Mouse (Mus musculus) liver, embryonic 15.5 days (tissue): ENCODE measurements around the gene Samd4. TPM values are rescaled to one million over a fixed set of nuclear protein-coding genes. Genes with fewer than 3 reads are reported as not detected.

ENCODE experiments used
- ATAC-seq: fragments of 200-750 bp; cut with Nextera tagmentation; 2 replicates; pipeline ENCODE4 v1.8.0; 2017; ENCODE audit warnings: moderate number of reproducible peaks, mild to moderate bottlenecking, moderate library complexity; ENCODE audit not compliant: insufficient read depth
- H3K27ac ChIP-seq: fragments of 300-500 bp; sonication (generic); replicated peaks from 2 replicates; pipeline ENCODE4 v1.5.1; 2015; ENCODE audit warnings: mild to moderate bottlenecking, inconsistent platforms
- H3K27me3 ChIP-seq: fragments of 300-500 bp; sonication (generic); 2 replicates; pipeline ENCODE4 v1.6.1; 2015; ENCODE audit warnings: mild to moderate bottlenecking, inconsistent platforms
- H3K36me3 ChIP-seq: fragments of 300-500 bp; sonication (generic); replicated peaks from 2 replicates; pipeline ENCODE4 v1.6.1; 2015; ENCODE audit warnings: moderate library complexity, mild to moderate bottlenecking, inconsistent platforms
- H3K4me1 ChIP-seq: fragments of 300-500 bp; sonication (generic); replicated peaks from 2 replicates; pipeline ENCODE4 v1.6.1; 2015; ENCODE audit warnings: inconsistent platforms
- H3K4me2 ChIP-seq: fragments of 300-500 bp; sonication (generic); 2 replicates; pipeline ENCODE4 v1.6.1; 2015; ENCODE audit warnings: moderate library complexity, mild to moderate bottlenecking, inconsistent platforms
- H3K4me3 ChIP-seq: fragments of 300-500 bp; sonication (generic); replicated peaks from 2 replicates; pipeline ENCODE4 v1.5.1; 2015; ENCODE audit warnings: mild to moderate bottlenecking, inconsistent platforms
- H3K9ac ChIP-seq: fragments of 300-500 bp; sonication (generic); 2 replicates; pipeline ENCODE4 v1.6.1; 2015; ENCODE audit warnings: moderate library complexity, mild to moderate bottlenecking, inconsistent platforms
- H3K9me3 ChIP-seq: fragments of 300-500 bp; sonication (generic); replicated peaks from 2 replicates; pipeline ENCODE4 v1.6.1; 2016; ENCODE audit warnings: inconsistent platforms
- WGBS: fragments of 180-500 bp; shearing (Covaris S2); methylation state at CpG from one replicate; pipeline ENCODE4 v1.1.7; 2015; ENCODE audit warnings: mixed read lengths; ENCODE audit not compliant: insufficient replicate concordance; 5-methylcytosine and 5-hydroxymethylcytosine counted together
- polyA plus RNA-seq: library from polyadenylated mRNA; unstranded; fragments of >200 nt; fragmentation: Nextera tagmentation; extraction: Ambion mirVana; gene quantifications from 2 replicates; pipeline ENCODE4 v1.2.1, GENCODE M21; 2015

Gene Samd4
- polyA plus RNA-seq, 1 experiment from 2014 or later: 0.59 TPM

DNA sequence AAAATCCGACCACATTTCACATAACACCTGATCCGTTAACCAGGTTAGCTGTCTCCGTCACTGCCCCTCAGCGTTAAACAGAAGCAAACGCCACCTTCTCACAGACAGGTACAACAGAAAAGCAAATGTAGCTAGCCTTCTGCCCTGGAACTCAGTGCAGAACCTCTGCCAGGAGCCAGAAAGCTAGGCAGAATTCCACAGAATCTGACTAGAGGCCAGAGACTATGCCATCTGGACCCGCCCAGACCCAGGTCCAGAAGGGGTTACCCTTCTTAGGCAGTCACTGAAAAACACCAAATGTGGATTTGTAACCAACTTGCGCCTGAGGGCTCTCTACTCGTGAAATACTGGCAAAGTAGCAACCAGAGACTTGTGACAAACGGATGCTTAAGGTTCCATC lies 228.7 kb downstream of the Samd4 start:
- H3K27me3 ChIP-seq: no peaks in the 10 kb centered on the region; the same call in 1 of the 2 replicates
- H3K4me1 ChIP-seq: peaks cover 4% of the 10 kb centered on the region
- H3K27ac ChIP-seq: no peak overlapping the region
- no peak overlapping the region for H3K4me2 ChIP-seq
- no peak overlapping the region for H3K4me3 ChIP-seq
- H3K9me3 ChIP-seq: no peaks in the 10 kb centered on the region
- no peak overlapping the region for H3K9ac ChIP-seq
- WGBS: 36% methylated on average over 9 of the region's 9 CpGs
- no peaks in the 10 kb centered on the region for H3K36me3 ChIP-seq
- ATAC-seq: no peak

DNA sequence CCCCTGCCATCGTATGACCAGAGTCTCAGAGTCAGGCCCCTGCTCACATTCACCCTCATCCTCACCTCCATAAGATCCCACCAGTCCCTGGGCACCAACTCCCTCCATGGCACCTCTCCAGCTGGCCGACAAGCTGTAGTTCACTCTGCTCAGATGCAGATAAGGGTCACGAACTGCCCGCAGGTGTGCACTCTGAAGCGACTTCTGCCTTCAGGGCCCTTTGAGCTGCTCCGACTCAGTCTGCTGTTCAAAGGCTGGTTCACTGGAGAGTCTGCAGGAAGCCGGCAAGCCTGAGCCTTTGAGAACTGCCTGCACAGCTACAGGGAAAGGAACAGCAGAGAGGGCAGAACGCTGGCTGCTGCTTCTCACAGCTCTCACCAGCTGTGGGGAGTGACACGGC lies 232.5 kb downstream of the Samd4 start:
- Histone ChIP-seq H3K4me3 (no peak overlapping the region), H3K27me3 (no peaks in the 10 kb centered on the region; the same call in 1 of the 2 replicates), H3K36me3 (no peaks in the 10 kb centered on the region), H3K27ac (no peak overlapping the region), H3K4me2 (no peak overlapping the region), H3K4me1 (peaks cover 8% of the 10 kb centered on the region), H3K9me3 (no peaks in the 10 kb centered on the region), H3K9ac (no peak overlapping the region)
- 59% methylated on average over 9 of the region's 9 CpGs for WGBS
- no peak for ATAC-seq

DNA sequence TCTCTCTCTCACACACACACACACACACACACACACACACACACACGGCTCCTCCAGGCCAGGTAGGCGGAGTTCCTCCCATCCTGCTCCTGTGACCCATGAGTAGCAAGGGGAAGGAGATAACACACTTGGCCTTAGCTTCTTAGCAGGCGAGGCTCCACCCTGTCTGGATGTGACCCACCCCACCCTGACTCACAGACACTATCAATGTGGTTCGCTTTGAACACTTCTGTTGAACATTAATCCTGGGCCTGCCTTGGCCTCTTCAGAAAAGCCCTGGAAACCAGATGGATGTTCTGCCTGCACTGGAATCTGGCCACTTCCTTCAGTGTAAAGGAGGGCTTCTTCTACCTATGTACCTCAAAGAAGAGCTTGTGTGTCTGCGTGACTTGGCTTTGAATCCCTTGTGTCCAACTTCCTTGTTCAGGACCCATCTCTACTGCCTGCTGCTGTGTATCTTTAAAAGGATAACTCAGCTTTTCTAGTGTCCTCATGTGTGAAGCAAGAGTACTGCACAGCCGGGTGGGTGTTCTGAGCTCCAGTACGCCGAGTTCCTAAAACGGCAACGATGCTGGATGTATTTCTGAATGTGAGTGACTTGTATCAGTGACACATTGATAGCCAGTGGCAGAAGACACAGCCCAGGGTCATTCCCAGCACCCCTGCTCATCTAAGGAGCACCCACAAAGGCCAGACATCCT lies 233.6 kb downstream of the Samd4 start:
- Histone ChIP-seq H3K9ac (no peak overlapping the region), H3K9me3 (no peaks in the 10 kb centered on the region), H3K4me2 (no peak overlapping the region), H3K4me1 (peaks cover 8% of the 10 kb centered on the region), H3K4me3 (no peak overlapping the region), H3K27me3 (no peaks in the 10 kb centered on the region; the same call in 1 of the 2 replicates), H3K36me3 (no peaks in the 10 kb centered on the region), H3K27ac (no peak overlapping the region)
- 51% methylated on average over 10 of the region's 10 CpGs for WGBS
- no peak for ATAC-seq

DNA sequence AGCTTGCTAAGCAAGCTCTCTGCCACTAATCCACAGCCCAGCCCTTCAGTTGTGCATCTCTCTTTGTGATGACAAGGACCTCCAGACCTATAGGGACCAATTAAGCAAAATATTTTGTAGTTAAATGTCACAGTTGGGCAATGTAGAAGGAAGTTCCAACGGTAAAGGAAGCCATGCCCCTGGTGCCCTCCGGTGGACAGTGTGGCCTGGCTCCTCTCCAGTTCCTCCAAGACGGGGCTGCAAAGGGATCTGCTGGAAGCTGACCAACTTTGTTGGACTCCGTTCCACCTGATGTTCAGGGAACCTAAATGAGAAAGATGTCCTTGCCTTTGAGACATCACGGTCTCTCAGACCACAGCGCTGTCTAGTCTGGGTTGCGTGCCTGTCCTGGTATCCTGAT lies 234.9 kb downstream of the Samd4 start:
- H3K27ac ChIP-seq: no peak overlapping the region
- H3K4me3 ChIP-seq: no peak overlapping the region
- H3K4me1 ChIP-seq: peaks cover 8% of the 10 kb centered on the region
- no peaks in the 10 kb centered on the region for H3K9me3 ChIP-seq
- no peak for ATAC-seq
- H3K36me3 ChIP-seq: no peaks in the 10 kb centered on the region
- WGBS: 52% methylated on average over 7 of the region's 7 CpGs
- no peak overlapping the region for H3K9ac ChIP-seq
- H3K4me2 ChIP-seq: no peak overlapping the region
- no peaks in the 10 kb centered on the region; the same call in 1 of the 2 replicates for H3K27me3 ChIP-seq

DNA sequence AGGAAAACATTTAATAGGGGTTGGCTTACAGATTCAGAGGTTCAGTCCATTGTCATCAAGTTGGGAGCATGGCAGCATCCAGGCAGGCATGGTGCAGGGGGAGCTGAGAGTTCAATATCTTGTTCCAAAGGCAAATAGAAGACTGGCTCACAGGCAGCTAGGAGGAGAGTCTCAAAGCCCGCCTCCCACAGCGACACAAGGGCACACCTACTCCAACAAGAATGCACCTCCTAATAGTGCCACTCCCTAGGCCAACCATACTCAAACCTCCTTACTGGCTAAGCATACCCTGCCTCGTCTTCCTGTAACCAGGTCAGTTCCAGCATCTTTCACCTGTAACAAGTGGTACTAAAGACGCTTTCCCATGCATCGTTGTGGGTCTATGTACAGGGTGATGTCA lies 245.3 kb downstream of the Samd4 start:
- 65% methylated on average over 5 of the region's 5 CpGs for WGBS
- Histone ChIP-seq H3K9ac (no peak overlapping the region), H3K4me1 (no peaks in the 10 kb centered on the region), H3K27ac (no peak overlapping the region), H3K36me3 (no peaks in the 10 kb centered on the region), H3K9me3 (no peaks in the 10 kb centered on the region), H3K27me3 (no peaks in the 10 kb centered on the region), H3K4me2 (no peak overlapping the region), H3K4me3 (no peak overlapping the region)
- ATAC-seq: no peak

DNA sequence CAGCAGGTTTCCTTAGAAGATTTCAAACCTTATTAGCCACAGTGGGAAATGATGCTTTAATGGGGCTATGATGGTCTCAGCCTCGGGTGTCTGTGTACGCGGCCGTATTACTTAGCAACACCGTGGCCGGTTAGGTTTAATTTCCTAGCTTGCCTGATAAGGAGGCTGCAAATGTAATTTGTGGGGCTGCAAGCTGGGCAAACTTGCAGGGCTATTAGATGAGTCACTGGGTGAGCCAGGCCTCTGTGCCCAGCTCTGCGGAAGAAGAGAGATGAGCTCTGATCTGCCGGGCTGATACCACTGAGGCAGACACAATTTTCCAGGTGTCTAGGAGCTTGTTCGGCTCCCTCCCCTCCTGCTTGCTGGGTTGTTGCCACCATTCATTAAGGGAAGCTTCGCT lies 251.3 kb downstream of the Samd4 start:
- Histone ChIP-seq H3K36me3 (no peaks in the 10 kb centered on the region), H3K9ac (no peak overlapping the region), H3K4me2 (no peak overlapping the region), H3K9me3 (no peaks in the 10 kb centered on the region), H3K4me3 (no peak overlapping the region), H3K27me3 (no peaks in the 10 kb centered on the region), H3K27ac (no peak overlapping the region), H3K4me1 (no peaks in the 10 kb centered on the region)
- 65% methylated on average over 10 of the region's 10 CpGs for WGBS
- no peak for ATAC-seq

DNA sequence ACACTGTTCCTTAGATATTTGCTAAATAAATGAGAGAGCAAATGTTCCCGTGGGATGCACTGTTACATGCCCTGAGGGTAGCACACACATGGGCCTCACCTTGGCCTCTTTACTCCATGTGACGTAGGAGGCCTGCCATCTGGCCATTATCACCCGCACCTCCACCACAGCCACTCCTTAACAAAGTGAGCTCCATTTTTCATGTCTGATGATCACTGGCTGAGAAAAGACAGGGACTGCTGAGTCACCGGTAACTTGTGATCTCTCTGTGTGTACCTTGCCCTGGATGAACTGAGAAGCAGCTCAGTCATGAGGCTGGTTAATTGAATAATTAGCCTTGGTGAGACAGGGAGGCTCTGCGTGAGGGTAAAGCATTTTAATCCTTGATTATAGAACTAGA lies 254.0 kb downstream of the Samd4 start:
- Histone ChIP-seq H3K27me3 (no peaks in the 10 kb centered on the region), H3K4me1 (no peaks in the 10 kb centered on the region), H3K9me3 (no peaks in the 10 kb centered on the region), H3K36me3 (no peaks in the 10 kb centered on the region), H3K9ac (no peak overlapping the region), H3K4me3 (no peak overlapping the region), H3K4me2 (no peak overlapping the region), H3K27ac (no peak overlapping the region)
- WGBS: 52% methylated on average over 5 of the region's 5 CpGs
- ATAC-seq: no peak

DNA sequence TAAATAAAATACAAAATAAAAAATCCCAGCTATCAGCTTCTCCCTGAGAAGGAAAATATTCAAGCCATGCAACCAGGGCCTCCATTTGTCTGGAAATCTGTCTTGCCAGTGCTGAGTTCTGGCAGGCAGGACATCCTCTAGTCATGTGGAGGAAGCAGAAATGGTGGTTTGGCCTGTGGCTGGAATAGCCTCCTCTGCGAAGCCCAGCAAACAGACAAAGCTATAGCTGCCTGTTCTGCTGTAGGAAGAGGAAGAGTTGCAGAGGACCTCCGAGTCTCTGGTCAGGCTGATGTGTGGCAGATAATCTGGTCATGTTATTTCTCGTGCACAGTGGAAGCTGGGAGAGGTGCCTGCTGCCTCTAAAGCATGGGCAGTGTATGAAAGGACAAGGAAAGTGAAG lies 256.2 kb downstream of the Samd4 start:
- Histone ChIP-seq H3K9ac (no peak overlapping the region), H3K4me1 (no peaks in the 10 kb centered on the region), H3K36me3 (no peaks in the 10 kb centered on the region), H3K4me2 (no peak overlapping the region), H3K27me3 (no peaks in the 10 kb centered on the region), H3K4me3 (no peak overlapping the region), H3K27ac (no peak overlapping the region), H3K9me3 (no peaks in the 10 kb centered on the region)
- WGBS: 23% methylated on average over 3 of the region's 3 CpGs
- no peak for ATAC-seq

DNA sequence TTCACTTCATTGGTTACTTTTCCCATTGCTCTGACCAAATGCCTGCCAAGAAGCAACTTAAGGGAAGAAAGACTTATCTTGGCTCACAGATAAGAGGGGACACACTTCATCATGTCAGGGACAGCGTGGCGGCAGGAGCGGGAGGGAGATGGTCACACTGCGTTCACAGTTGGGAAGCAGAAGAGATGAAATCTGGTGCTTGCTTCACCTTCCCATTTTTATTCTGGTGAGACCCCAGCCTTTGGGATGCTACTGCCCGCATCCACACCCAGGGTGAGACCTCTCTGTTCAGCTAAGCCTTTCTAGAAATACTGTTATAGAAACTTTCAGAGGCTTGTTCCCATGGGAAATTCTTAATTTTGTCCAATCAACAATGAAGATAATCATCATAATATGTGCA lies 261.7 kb downstream of the Samd4 start:
- Histone ChIP-seq H3K4me2 (no peak overlapping the region), H3K4me1 (no peaks in the 10 kb centered on the region), H3K9me3 (no peaks in the 10 kb centered on the region), H3K27me3 (no peaks in the 10 kb centered on the region), H3K4me3 (no peak overlapping the region), H3K36me3 (no peaks in the 10 kb centered on the region), H3K27ac (no peak overlapping the region), H3K9ac (no peak overlapping the region)
- ATAC-seq: no peak
- 81% methylated on average over 5 of the region's 5 CpGs for WGBS

DNA sequence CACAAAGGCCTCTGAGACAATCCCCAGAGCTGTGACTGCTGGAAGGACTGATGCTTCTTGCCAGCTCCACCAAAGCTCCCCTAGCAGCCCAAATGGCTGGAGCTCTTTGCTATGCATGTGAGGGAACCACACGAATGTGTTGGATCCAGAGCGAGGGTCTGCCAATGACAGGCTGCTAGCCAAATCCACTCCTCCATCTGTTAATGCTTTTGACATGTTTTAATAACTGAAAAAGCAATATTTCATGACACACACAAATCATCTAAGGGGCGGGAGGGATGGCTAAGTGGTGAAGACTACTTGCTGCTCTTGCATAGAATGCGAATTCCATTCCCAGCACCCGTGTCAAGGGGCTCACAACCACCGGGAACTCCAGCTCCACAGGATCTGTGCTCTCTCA lies 268.7 kb downstream of the Samd4 start:
- Histone ChIP-seq H3K27me3 (no peaks in the 10 kb centered on the region), H3K4me2 (no peak overlapping the region), H3K9me3 (no peaks in the 10 kb centered on the region), H3K9ac (no peak overlapping the region), H3K27ac (no peak overlapping the region), H3K4me1 (no peaks in the 10 kb centered on the region), H3K36me3 (no peaks in the 10 kb centered on the region), H3K4me3 (no peak overlapping the region)
- ATAC-seq: no peak
- WGBS: 75% methylated on average over 6 of the region's 6 CpGs

DNA sequence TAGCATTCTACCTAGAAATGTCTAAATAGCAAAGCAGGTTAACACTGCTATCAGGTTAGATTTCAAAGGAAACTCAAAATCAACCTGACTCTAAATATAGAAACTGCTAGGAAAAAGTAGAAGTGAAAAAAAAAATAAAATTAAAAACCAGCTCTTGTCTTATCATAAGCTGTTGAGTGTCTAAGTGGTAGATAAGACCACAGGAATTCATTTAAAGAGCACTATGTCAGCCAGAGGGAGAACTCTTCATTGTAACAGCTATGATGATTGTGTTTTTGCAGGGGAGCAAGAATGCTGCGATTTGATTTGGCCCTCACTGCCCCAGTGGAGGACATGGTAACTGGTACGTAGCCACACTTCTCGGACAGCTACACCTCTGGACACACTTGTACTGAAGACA lies 271.6 kb downstream of the Samd4 start:
- no peaks in the 10 kb centered on the region for H3K36me3 ChIP-seq
- no peak for ATAC-seq
- 56% methylated on average over 3 of the region's 3 CpGs for WGBS
- H3K9me3 ChIP-seq: no peaks in the 10 kb centered on the region
- no peak overlapping the region for H3K27ac ChIP-seq
- no peaks in the 10 kb centered on the region for H3K4me1 ChIP-seq
- H3K4me3 ChIP-seq: no peak overlapping the region
- no peak overlapping the region for H3K4me2 ChIP-seq
- H3K9ac ChIP-seq: no peak overlapping the region
- H3K27me3 ChIP-seq: no peaks in the 10 kb centered on the region
